Mouse (Mus musculus) liver, embryonic 14.5 days (tissue): Measurements from ENCODE around the gene Olfr550. TPM values are rescaled to one million over a fixed set of nuclear protein-coding genes. Genes with fewer than 3 reads are reported as not detected.

Experiments used
- polyA plus RNA-seq, 2 experiments: library from polyadenylated mRNA; depleted of rRNA in 1 of 2; stranded (reverse) in 1 of 2; unstranded in 1 of 2; fragments of >200 nt; fragmentation: Nextera tagmentation in 1 of 2; extraction: Ambion mirVana in 1 of 2; gene quantifications; 2 replicates each; pipeline versions ENCODE4 v1.2.1 to v1.2.3; 2012 to 2014

Gene Olfr550
- polyA plus RNA-seq, 2 experiments = not detected

Other genes starting within 250 kb of the Olfr550 start
- gene Rrm1, start 129.7 kb upstream of the Olfr550 start, polyA plus RNA-seq (2012; rRNA removed) = 67.5 and 107 TPM in 2 replicates
- gene Rrm1, start 129.7 kb upstream of the Olfr550 start, polyA plus RNA-seq (2014; fragmentation: Nextera tagmentation; extraction: Ambion mirVana) = 185 and 196 TPM in 2 replicates
- not detected in 2 replicates for gene Olfr543, start 89.8 kb upstream of the Olfr550 start, polyA plus RNA-seq (2012; rRNA removed)
- 0.37 and 0.39 TPM in 2 replicates for gene Olfr543, start 89.8 kb upstream of the Olfr550 start, polyA plus RNA-seq (2014; fragmentation: Nextera tagmentation; extraction: Ambion mirVana)
- gene Olfr544, start 83.1 kb upstream of the Olfr550 start, polyA plus RNA-seq (2012; rRNA removed) = not detected in 2 replicates
- gene Olfr544, start 83.1 kb upstream of the Olfr550 start, polyA plus RNA-seq (2014; fragmentation: Nextera tagmentation; extraction: Ambion mirVana) = 0.04 and 0.17 TPM in 2 replicates
- gene Olfr545, start 71.9 kb upstream of the Olfr550 start, polyA plus RNA-seq (2012; rRNA removed) = not detected in 2 replicates
- gene Olfr545, start 71.9 kb upstream of the Olfr550 start, polyA plus RNA-seq (2014; fragmentation: Nextera tagmentation; extraction: Ambion mirVana) = not detected in 2 replicates
- gene Olfr547, start 36.7 kb upstream of the Olfr550 start, polyA plus RNA-seq (2012; rRNA removed) = not detected in 2 replicates
- not detected in 2 replicates for gene Olfr547, start 36.7 kb upstream of the Olfr550 start, polyA plus RNA-seq (2014; fragmentation: Nextera tagmentation; extraction: Ambion mirVana)
- not detected in 2 replicates for gene Olfr548-ps1, start 30.5 kb upstream of the Olfr550 start, polyA plus RNA-seq (2012; rRNA removed)
- gene Olfr548-ps1, start 30.5 kb upstream of the Olfr550 start, polyA plus RNA-seq (2014; fragmentation: Nextera tagmentation; extraction: Ambion mirVana) = not detected in 2 replicates
- gene Olfr549, start 21.6 kb upstream of the Olfr550 start, polyA plus RNA-seq (2012; rRNA removed) = not detected in 2 replicates
- not detected in 2 replicates for gene Olfr549, start 21.6 kb upstream of the Olfr550 start, polyA plus RNA-seq (2014; fragmentation: Nextera tagmentation; extraction: Ambion mirVana)
- gene Trim21, start 6.0 kb upstream of the Olfr550 start, polyA plus RNA-seq (2012; rRNA removed) = 2.0 and 3.0 TPM in 2 replicates
- gene Trim21, start 6.0 kb upstream of the Olfr550 start, polyA plus RNA-seq (2014; fragmentation: Nextera tagmentation; extraction: Ambion mirVana) = 0.45 and 0.58 TPM in 2 replicates
- not detected in 2 replicates for gene Olfr551, start 20.4 kb downstream of the Olfr550 start, polyA plus RNA-seq (2012; rRNA removed)
- not detected in 2 replicates for gene Olfr551, start 20.4 kb downstream of the Olfr550 start, polyA plus RNA-seq (2014; fragmentation: Nextera tagmentation; extraction: Ambion mirVana)
- not detected in 2 replicates for gene Olfr552, start 26.3 kb downstream of the Olfr550 start, polyA plus RNA-seq (2012; rRNA removed)
- not detected in 2 replicates for gene Olfr552, start 26.3 kb downstream of the Olfr550 start, polyA plus RNA-seq (2014; fragmentation: Nextera tagmentation; extraction: Ambion mirVana)
- not detected in 2 replicates for gene Olfr553, start 46.8 kb downstream of the Olfr550 start, polyA plus RNA-seq (2012; rRNA removed)
- gene Olfr553, start 46.8 kb downstream of the Olfr550 start, polyA plus RNA-seq (2014; fragmentation: Nextera tagmentation; extraction: Ambion mirVana) = not detected in 2 replicates
- gene Olfr554, start 67.0 kb downstream of the Olfr550 start, polyA plus RNA-seq (2012; rRNA removed) = not detected in 2 replicates
- gene Olfr554, start 67.0 kb downstream of the Olfr550 start, polyA plus RNA-seq (2014; fragmentation: Nextera tagmentation; extraction: Ambion mirVana) = not detected in 2 replicates
- not detected in 2 replicates for gene Olfr555, start 87.4 kb downstream of the Olfr550 start, polyA plus RNA-seq (2012; rRNA removed)
- gene Olfr555, start 87.4 kb downstream of the Olfr550 start, polyA plus RNA-seq (2014; fragmentation: Nextera tagmentation; extraction: Ambion mirVana) = not detected in 2 replicates
- not detected in 2 replicates for gene Olfr556, start 93.5 kb downstream of the Olfr550 start, polyA plus RNA-seq (2012; rRNA removed)
- not detected in 2 replicates for gene Olfr556, start 93.5 kb downstream of the Olfr550 start, polyA plus RNA-seq (2014; fragmentation: Nextera tagmentation; extraction: Ambion mirVana)
- 1.8 and 2.3 TPM in 2 replicates for gene Trim68, start 115.9 kb downstream of the Olfr550 start, polyA plus RNA-seq (2012; rRNA removed)
- gene Trim68, start 115.9 kb downstream of the Olfr550 start, polyA plus RNA-seq (2014; fragmentation: Nextera tagmentation; extraction: Ambion mirVana) = 0.86 and 1.3 TPM in 2 replicates
- gene Olfr557, start 124.5 kb downstream of the Olfr550 start, polyA plus RNA-seq (2012; rRNA removed) = not detected in 2 replicates
- not detected in 2 replicates for gene Olfr557, start 124.5 kb downstream of the Olfr550 start, polyA plus RNA-seq (2014; fragmentation: Nextera tagmentation; extraction: Ambion mirVana)
- gene Olfr558, start 130.8 kb downstream of the Olfr550 start, polyA plus RNA-seq (2012; rRNA removed) = not detected in 2 replicates
- not detected in 2 replicates for gene Olfr558, start 130.8 kb downstream of the Olfr550 start, polyA plus RNA-seq (2014; fragmentation: Nextera tagmentation; extraction: Ambion mirVana)
- not detected in 2 replicates for gene Olfr33, start 147.6 kb downstream of the Olfr550 start, polyA plus RNA-seq (2012; rRNA removed)
- gene Olfr33, start 147.6 kb downstream of the Olfr550 start, polyA plus RNA-seq (2014; fragmentation: Nextera tagmentation; extraction: Ambion mirVana) = not detected in 2 replicates
- gene Olfr559, start 156.0 kb downstream of the Olfr550 start, polyA plus RNA-seq (2012; rRNA removed) = not detected in 2 replicates
- gene Olfr559, start 156.0 kb downstream of the Olfr550 start, polyA plus RNA-seq (2014; fragmentation: Nextera tagmentation; extraction: Ambion mirVana) = not detected in 2 replicates
- gene Olfr560, start 187.9 kb downstream of the Olfr550 start, polyA plus RNA-seq (2012; rRNA removed) = not detected in 2 replicates
- gene Olfr560, start 187.9 kb downstream of the Olfr550 start, polyA plus RNA-seq (2014; fragmentation: Nextera tagmentation; extraction: Ambion mirVana) = not detected in 2 replicates
- 0.02 TPM in 2 replicates for gene Olfr78, start 188.0 kb downstream of the Olfr550 start, polyA plus RNA-seq (2012; rRNA removed)
- not detected in 2 replicates for gene Olfr78, start 188.0 kb downstream of the Olfr550 start, polyA plus RNA-seq (2014; fragmentation: Nextera tagmentation; extraction: Ambion mirVana)
- gene Olfr561, start 199.8 kb downstream of the Olfr550 start, polyA plus RNA-seq (2012; rRNA removed) = not detected in 2 replicates
- gene Olfr561, start 199.8 kb downstream of the Olfr550 start, polyA plus RNA-seq (2014; fragmentation: Nextera tagmentation; extraction: Ambion mirVana) = not detected in 2 replicates
- not detected in 2 replicates for gene Olfr564, start 232.0 kb downstream of the Olfr550 start, polyA plus RNA-seq (2012; rRNA removed)
- not detected in 2 replicates for gene Olfr564, start 232.0 kb downstream of the Olfr550 start, polyA plus RNA-seq (2014; fragmentation: Nextera tagmentation; extraction: Ambion mirVana)